Mouse (Mus musculus) limb, embryonic 10.5 days (tissue): Measurements from ENCODE around the gene Atp6v1g2. TPM values are rescaled to one million over a fixed set of nuclear protein-coding genes. Genes with fewer than 3 reads are reported as not detected.

Experiments used
- DNase-seq: peaks from one replicate; pipeline ENCODE4 v3.0.0-alpha.2; 2017; ENCODE audit warnings: low spot score
- H3K27ac ChIP-seq: fragments of 300-500 bp; sonication (generic); 2 replicates; pipeline ENCODE4 v1.5.1; 2016; ENCODE audit warnings: mild to moderate bottlenecking
- H3K27me3 ChIP-seq: fragments of 300-500 bp; sonication (generic); 2 replicates; pipeline ENCODE4 v1.6.1; 2016; ENCODE audit warnings: low read depth, mild to moderate bottlenecking; ENCODE audit not compliant: poor library complexity, severe bottlenecking
- H3K36me3 ChIP-seq: fragments of 300-500 bp; sonication (generic); 2 replicates; pipeline ENCODE4 v1.6.1; 2016; ENCODE audit warnings: mild to moderate bottlenecking, moderate library complexity
- H3K4me1 ChIP-seq: fragments of 300-500 bp; sonication (generic); 2 replicates; pipeline ENCODE4 v1.6.1; 2016
- H3K4me3 ChIP-seq: fragments of 300-500 bp; sonication (generic); 2 replicates; pipeline ENCODE4 v1.5.1; 2016; ENCODE audit warnings: mild to moderate bottlenecking, moderate library complexity
- H3K9me3 ChIP-seq: fragments of 300-500 bp; sonication (generic); replicated peaks from 2 replicates; pipeline ENCODE4 v1.6.1; 2016; ENCODE audit warnings: mild to moderate bottlenecking
- WGBS: fragments of 180-500 bp; shearing (Covaris S2); methylation state at CpG from one replicate; pipeline ENCODE4 v1.1.7; 2016; 5-methylcytosine and 5-hydroxymethylcytosine counted together
- polyA plus RNA-seq: library from polyadenylated mRNA; unstranded; fragments of >200 nt; fragmentation: Nextera tagmentation; extraction: Ambion mirVana; gene quantifications from 2 replicates; pipeline ENCODE4 v1.2.1, GENCODE M21; 2016

The Atp6v1g2 gene
- polyA plus RNA-seq, 1 experiment from 2014 or later, result 5.2 TPM

DNA sequence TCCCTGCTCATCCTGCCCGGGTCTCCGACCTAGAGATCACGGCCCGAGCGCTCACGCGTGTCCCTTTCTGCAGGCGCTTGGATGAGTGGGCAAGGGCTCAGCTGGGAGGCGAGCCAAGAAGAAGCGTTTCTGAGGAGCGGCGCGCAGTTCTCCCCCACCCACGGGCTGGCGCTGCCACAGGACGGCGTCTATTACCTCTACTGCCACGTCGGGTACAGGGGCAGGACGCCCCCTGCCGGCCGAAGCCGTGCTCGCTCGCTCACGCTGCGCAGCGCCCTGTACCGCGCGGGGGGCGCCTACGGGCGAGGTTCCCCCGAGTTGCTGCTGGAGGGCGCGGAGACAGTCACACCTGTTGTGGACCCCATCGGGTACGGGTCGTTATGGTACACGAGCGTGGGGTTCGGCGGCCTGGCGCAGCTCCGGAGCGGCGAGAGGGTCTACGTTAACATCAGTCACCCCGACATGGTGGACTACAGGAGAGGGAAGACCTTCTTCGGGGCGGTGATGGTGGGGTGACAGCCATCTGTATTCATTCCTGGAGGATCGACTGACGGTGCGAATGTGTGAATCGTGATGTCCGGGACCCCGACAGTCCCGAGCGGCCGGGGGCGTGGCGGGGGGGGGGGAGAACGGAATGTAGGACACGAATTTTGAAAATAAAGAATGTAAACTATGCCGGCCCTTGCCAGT is 37.7 kb upstream of the Atp6v1g2 start:
- Histone ChIP-seq H3K4me3 (peak overlapping the region; percentile 50), H3K9me3 (no peaks in the 10 kb centered on the region), H3K27me3 (peaks cover 74% of the 10 kb centered on the region), H3K27ac (peak overlapping the region; percentile 50; the same call in 1 of the 2 replicates), H3K36me3 (no peaks in the 10 kb centered on the region), H3K4me1 (peaks cover 40% of the 10 kb centered on the region)
- peak; percentile 88 for DNase-seq
- 2% methylated on average over 66 of the region's 66 CpGs for whole genome bisulfite sequencing

GRCm38 (mm10) chr17:35196321-35196641 is 37.2 kb upstream of the Atp6v1g2 start:
- H3K4me1 ChIP-seq, result peaks cover 40% of the 10 kb centered on the region
- 36% methylated on average over 9 of the region's 9 CpGs for WGBS
- H3K27me3 ChIP-seq, result peaks cover 79% of the 10 kb centered on the region
- no peak overlapping the region for H3K27ac ChIP-seq
- no peak for DNase-seq
- H3K36me3 ChIP-seq, result no peaks in the 10 kb centered on the region
- no peaks in the 10 kb centered on the region for H3K9me3 ChIP-seq
- peak overlapping the region; percentile 50 for H3K4me3 ChIP-seq

DNA sequence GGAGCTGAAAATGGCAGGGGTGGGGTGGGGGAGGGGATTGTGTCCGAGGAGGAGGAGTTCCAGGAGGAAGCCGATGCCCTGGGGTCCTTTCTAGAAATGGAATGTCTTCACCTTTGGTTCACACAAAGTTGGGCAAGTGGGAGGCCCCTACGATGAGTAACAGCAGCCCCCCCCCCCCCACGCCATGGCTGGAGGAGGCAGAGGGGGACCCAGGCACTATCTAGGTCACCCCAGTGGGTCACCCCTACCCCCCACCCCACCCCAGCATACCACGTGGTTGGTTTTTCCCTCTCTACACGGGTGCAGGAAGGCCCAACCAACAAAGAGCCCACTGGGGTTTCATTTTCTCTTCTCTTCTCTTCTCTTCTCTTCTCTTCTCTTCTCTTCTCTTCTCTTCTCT is 36.3 kb upstream of the Atp6v1g2 start:
- peaks cover 40% of the 10 kb centered on the region for H3K4me1 ChIP-seq
- no peak for DNase-seq
- H3K36me3 ChIP-seq, result no peaks in the 10 kb centered on the region
- WGBS, result 51% methylated on average over 6 of the region's 6 CpGs
- H3K4me3 ChIP-seq, result no peak overlapping the region
- peaks cover 87% of the 10 kb centered on the region for H3K27me3 ChIP-seq
- no peaks in the 10 kb centered on the region for H3K9me3 ChIP-seq
- H3K27ac ChIP-seq, result no peak overlapping the region

GRCm38 (mm10) chr17:35198029-35198428 is 35.4 kb upstream of the Atp6v1g2 start:
- Histone ChIP-seq H3K4me1 (peaks cover 40% of the 10 kb centered on the region), H3K36me3 (no peaks in the 10 kb centered on the region), H3K4me3 (no peak overlapping the region), H3K9me3 (no peaks in the 10 kb centered on the region), H3K27me3 (peaks cover 97% of the 10 kb centered on the region), H3K27ac (no peak overlapping the region)
- 58% methylated on average over 7 of the region's 7 CpGs for WGBS
- DNase-seq, result no peak

GRCm38 (mm10) chr17:35198946-35199345 is 34.5 kb upstream of the Atp6v1g2 start:
- Histone ChIP-seq H3K9me3 (no peaks in the 10 kb centered on the region), H3K4me1 (peaks cover 38% of the 10 kb centered on the region), H3K36me3 (no peaks in the 10 kb centered on the region), H3K27ac (no peak overlapping the region), H3K27me3 (peaks cover 97% of the 10 kb centered on the region), H3K4me3 (no peak overlapping the region)
- 30% methylated on average over 8 of the region's 8 CpGs for WGBS
- DNase-seq, result no peak

DNA sequence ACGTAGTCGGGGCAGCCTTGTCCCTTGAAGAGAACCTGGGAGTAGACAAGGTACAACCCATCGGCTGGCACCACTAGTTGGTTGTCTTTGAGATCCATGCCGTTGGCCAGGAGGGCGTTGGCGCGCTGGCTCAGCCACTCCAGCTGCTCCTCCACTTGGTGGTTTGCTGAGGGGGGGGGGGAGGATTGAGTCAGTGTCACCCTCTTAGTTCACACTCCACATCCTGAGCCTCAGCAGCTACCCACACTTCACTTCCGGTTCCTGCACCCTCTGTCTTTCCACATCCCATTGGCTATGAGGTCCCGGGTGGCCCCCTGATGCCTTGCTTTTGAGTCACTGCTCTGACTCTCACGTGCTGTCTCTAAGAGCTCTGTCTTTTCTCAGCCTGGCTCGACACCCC is 33.1 kb upstream of the Atp6v1g2 start:
- peaks cover 27% of the 10 kb centered on the region for H3K4me1 ChIP-seq
- H3K36me3 ChIP-seq, result no peaks in the 10 kb centered on the region
- 84% methylated on average over 11 of the region's 11 CpGs for WGBS
- DNase-seq, result no peak
- no peak overlapping the region for H3K27ac ChIP-seq
- H3K27me3 ChIP-seq, result peaks cover 97% of the 10 kb centered on the region
- H3K9me3 ChIP-seq, result no peaks in the 10 kb centered on the region
- no peak overlapping the region for H3K4me3 ChIP-seq

DNA sequence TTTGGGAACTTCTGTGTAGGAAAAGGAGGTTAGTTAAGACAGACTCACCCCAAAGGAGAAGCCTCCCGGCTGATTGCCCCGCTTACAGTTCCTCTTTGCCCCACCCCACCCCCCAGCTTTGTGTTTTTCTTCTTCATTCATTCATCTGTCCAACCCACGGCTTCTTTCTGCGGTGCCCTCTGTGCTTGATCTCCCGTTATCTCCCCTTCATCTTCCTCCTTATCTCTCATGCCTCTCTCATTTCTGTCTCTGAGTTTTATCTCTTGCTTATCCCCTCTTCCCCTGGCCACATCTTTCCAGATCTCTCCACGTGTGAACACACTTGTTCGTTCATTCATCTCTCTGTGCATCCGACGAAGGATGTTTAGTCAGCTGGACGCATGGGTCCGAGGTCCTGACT is 32.3 kb upstream of the Atp6v1g2 start:
- H3K27me3 ChIP-seq, result peaks cover 95% of the 10 kb centered on the region
- no peaks in the 10 kb centered on the region for H3K36me3 ChIP-seq
- H3K27ac ChIP-seq, result no peak overlapping the region
- H3K4me3 ChIP-seq, result no peak overlapping the region
- H3K4me1 ChIP-seq, result peaks cover 20% of the 10 kb centered on the region
- WGBS, result 72% methylated on average over 11 of the region's 11 CpGs
- no peak for DNase-seq
- H3K9me3 ChIP-seq, result no peaks in the 10 kb centered on the region

DNA sequence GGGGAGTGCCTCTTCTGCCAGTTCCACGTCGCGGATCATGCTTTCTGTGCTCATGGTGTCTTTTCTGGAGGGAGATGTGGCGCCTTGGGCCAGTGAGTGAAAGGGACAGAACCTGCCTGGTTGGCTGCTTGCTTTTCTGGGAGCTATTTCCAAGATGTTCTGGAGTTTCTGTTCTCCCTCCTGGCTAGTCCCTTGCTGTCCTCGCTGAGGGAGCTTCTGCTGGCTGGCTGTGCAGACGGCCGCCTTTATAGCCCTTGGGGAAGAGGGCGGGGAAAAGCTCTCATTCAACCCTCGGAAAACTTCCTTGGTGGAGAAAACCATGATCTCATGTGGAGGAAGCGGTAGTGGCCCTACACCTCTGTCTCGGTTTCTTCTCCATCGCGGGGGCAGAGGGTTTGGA is 31.7 kb upstream of the Atp6v1g2 start, which contains the start of gene Tnf:
TSS of gene Tnf (minus strand) at position 221 of the 400 bp plus-strand sequence.
- Histone ChIP-seq H3K27ac (no peak within 1 kb of the TSS), H3K36me3 (no peaks in the 10 kb centered on the region), H3K4me1 (peaks cover 14% of the 10 kb centered on the region), H3K27me3 (peaks cover 94% of the 10 kb centered on the region), H3K9me3 (no peaks in the 10 kb centered on the region), H3K4me3 (no peak within 1 kb of the TSS)
- 34% methylated on average over 13 of the region's 13 CpGs for WGBS
- no peak for DNase-seq

GRCm38 (mm10) chr17:35202442-35202841 is 31.0 kb upstream of the Atp6v1g2 start:
- Histone ChIP-seq H3K27ac (no peak overlapping the region), H3K9me3 (no peaks in the 10 kb centered on the region), H3K4me3 (no peak overlapping the region), H3K36me3 (no peaks in the 10 kb centered on the region), H3K27me3 (peaks cover 87% of the 10 kb centered on the region), H3K4me1 (peaks cover 10% of the 10 kb centered on the region)
- DNase-seq, result no peak
- WGBS, result 80% methylated on average over 4 of the region's 4 CpGs

DNA sequence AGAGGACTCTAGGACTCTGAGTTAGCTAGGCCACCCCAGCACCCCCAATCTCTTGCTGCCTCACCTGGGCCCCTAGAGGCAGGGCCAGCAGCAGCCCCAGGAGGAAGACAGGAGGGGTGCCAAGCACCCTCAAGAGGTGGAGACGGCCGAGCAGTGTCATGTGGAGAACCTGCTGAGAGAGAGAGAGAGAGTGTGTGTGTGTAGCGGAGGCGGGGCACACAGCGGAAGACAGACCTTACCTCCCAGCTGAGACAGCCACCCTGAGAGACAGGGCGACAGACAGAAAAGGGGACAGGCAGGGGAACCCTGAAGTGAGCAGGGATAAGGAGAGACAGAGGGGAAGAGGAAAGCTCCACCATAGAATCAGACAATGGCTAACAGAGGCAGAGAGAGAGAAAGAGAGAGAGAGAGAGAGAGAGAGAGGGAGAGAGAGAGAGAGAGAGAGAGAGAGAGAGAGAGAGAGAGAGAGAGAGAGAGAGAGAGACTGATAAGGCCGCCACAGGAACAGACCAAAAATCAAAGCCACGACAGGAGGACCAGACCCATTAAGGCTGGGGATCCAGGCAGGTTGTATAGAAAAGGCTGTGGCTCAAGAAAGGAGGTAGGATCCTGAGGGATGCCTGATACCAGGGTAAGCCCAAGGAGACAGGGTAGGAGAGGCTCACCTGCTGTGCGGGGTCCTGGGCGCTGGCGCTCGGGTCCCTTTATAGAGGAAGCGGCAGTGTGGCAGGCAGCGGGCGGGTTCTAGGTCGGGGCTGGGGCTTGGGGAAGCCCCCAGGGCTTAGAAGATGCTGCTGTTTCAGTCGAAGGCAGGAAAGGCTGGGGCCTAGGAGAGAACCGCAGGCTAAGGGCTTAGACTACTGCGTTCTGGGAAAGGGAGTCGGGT is 28.7 kb upstream of the Atp6v1g2 start, which contains the start of gene Lta:
TSS of gene Lta (minus strand) at position 858 of the 886 bp plus-strand sequence.
- Histone ChIP-seq H3K27ac (no peak within 1 kb of the TSS), H3K9me3 (no peaks in the 10 kb centered on the region), H3K4me3 (no peak within 1 kb of the TSS; the same call in 1 of the 2 replicates), H3K36me3 (no peaks in the 10 kb centered on the region), H3K4me1 (peaks cover 3% of the 10 kb centered on the region), H3K27me3 (peaks cover 67% of the 10 kb centered on the region)
- 29% methylated on average over 20 of the region's 20 CpGs for WGBS
- DNase-seq, result no peak

DNA sequence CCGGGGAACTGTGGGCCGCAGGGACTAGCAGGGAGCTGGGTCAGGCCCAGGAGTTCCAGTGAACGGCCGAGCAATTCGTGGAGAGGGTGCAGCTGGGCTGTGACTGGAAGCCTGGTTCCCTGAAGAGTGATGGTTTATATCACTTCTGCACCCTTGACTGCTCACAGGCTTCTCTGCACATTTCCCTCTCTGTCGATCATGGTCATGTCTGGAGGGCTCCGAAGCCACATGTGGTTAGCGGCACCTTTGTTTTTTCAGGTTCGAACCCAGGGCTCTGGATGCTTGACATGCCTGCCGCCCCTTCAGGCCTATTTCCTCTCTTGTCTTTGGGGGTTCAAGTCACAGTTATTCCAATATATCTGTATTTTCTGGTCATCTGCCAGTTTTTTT is 28.1 kb upstream of the Atp6v1g2 start:
- Histone ChIP-seq H3K9me3 (no peaks in the 10 kb centered on the region), H3K27me3 (peaks cover 61% of the 10 kb centered on the region), H3K27ac (no peak overlapping the region), H3K36me3 (no peaks in the 10 kb centered on the region), H3K4me1 (peaks cover 3% of the 10 kb centered on the region), H3K4me3 (no peak overlapping the region; the same call in 1 of the 2 replicates)
- WGBS, result 56% methylated on average over 10 of the region's 10 CpGs
- DNase-seq, result no peak

GRCm38 (mm10) chr17:35209785-35210535 is 23.5 kb upstream of the Atp6v1g2 start:
- no peaks in the 10 kb centered on the region for H3K9me3 ChIP-seq
- peaks cover 8% of the 10 kb centered on the region for H3K4me1 ChIP-seq
- H3K27ac ChIP-seq, result no peak overlapping the region
- H3K36me3 ChIP-seq, result no peaks in the 10 kb centered on the region
- H3K27me3 ChIP-seq, result peaks cover 15% of the 10 kb centered on the region
- H3K4me3 ChIP-seq, result no peak overlapping the region
- 85% methylated on average over 12 of the region's 12 CpGs for WGBS
- no peak for DNase-seq
